Mouse (Mus musculus): Measurements from ENCODE around the gene Ccdc60.

Ccdc60 gene

GRCm38 (mm10) chr5:116271511-116272227, 17.1 kb downstream of the Ccdc60 start:
- DNase-seq (ENCODE audit: low spot score in 2 of 2) = no peak

DNA sequence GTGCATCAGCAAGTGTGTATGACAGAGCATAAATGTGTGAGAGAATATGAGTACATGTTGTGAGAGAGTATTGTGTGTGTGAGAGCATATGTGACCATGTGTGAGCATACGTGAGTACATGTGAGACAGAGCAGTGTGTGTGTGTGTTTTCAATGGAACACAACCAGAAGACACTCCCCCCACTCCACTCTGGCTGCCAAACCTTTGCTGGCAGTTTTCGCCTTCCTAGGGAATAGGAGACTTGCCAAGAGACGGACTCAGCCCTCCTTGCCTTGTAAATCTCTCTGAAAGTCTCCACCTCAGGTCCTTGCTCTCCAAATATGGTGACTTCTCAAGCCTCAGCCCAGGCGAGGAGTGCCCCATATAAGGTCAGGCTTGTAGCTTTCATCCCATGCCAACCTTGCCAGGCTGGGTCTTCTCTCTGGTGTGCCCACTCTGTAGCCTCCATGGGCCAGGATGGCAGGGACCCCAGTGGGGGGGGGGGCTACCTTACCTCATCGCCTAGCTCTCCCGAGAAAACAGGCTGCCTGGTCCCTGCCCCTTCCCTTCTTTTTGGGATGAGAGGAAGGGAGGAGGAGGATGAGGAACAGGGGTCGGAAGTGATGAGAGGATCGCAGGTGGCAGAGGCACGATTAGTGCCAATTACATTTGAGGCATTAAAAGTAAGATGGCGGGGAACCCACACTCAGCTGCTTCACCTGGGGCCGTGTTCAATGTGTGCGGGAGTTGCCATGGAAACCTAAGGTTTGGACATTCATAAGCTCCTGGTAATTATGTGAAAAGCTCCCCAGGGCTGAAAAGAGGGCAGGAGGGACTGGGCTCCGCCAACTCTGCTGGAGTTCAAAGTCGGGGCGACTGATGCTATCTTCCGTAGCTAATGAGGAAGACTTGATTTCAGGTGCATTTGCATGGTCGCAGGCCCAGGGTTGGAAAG, 19.3 kb downstream of the Ccdc60 start:
- DNase-seq (ENCODE audit: low spot score in 2 of 2) = peak in 1 of 2 experiments; percentile 6

GRCm38 (mm10) chr5:116262689-116263088, 26.1 kb downstream of the Ccdc60 start:
- no peak for DNase-seq (ENCODE audit: low spot score in 2 of 2)

DNA sequence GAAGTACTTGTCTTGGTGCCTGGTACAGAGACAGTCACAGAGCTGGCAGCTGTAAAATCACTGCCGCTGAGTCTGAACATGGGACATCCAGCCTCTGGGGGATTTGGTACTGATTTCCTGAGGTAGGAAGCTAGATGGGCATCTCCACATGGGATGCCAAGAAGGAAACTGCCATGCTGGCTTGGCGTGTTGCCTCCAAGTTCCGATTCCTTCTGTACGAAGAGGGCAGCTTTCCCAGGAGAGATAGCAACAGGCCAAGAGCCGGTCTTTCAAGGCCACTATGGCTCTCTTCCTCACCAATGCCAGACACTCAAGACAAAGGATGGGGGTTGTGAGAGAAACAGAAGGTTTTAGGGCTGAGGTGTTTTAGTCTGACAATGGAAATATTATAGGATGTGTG, 26.8 kb downstream of the Ccdc60 start:
- no peak for DNase-seq (ENCODE audit: low spot score in 2 of 2)

DNA sequence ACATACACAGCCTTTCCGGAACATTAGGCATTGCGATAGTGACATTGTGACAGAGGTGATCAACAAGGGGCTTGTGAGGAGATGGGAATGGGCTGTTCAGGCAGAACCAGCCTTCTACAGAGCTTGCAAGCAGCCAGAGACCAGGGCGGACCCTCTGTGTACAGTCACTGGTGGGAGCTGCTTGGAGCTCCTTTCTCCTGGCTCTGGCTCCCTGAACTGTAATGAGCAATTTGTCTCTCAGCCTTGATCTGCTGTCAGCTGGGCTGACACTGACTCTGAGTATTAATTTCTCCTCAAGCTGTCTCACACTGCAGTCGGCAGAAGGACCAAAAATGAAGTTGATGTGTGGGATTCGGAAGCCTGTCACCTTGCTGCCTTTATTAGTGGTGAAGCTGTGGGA, 28.4 kb downstream of the Ccdc60 start:
- DNase-seq (ENCODE audit: low spot score in 2 of 2) = no peak

- DNase-seq (ENCODE audit: low spot score in 2 of 2) = no peak
Measured at GRCm38 (mm10) chr5:116258321-116258860, 30.4 kb downstream of the Ccdc60 start.

- DNase-seq (ENCODE audit: low spot score in 2 of 2) = no peak
Measured at GRCm38 (mm10) chr5:116253914-116254313, 34.9 kb downstream of the Ccdc60 start.

- DNase-seq (ENCODE audit: low spot score in 2 of 2) = no peak
Measured at GRCm38 (mm10) chr5:116252186-116252585, 36.6 kb downstream of the Ccdc60 start.

DNA sequence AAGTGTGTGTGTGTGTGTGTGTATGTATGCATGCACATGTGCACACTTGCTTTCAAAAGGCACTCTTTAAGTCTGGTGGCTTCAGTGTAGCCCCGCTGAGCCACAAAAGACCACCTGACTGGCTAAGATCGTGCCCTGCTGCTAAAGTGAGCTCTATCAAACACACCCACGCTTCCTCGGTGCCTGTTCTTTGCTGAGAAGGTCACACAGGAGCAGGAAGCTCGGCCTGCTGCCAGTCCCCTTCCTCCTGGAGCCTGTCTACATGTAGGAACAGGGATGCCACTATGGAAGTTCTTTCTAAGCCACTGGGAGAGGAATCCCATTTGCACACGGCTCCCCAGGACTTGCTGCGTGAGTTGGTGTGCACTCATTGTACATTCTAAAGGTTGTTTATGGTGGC, 42.1 kb downstream of the Ccdc60 start:
- no peak for DNase-seq (ENCODE audit: low spot score in 2 of 2)

- no peak for DNase-seq (ENCODE audit: low spot score in 2 of 2)
Measured at GRCm38 (mm10) chr5:116244476-116244875, 44.3 kb downstream of the Ccdc60 start.

GRCm38 (mm10) chr5:116243622-116244021, 45.2 kb downstream of the Ccdc60 start:
- DNase-seq (ENCODE audit: low spot score in 2 of 2) = no peak

- peak in 1 of 2 experiments; percentile 22 for DNase-seq (ENCODE audit: low spot score in 2 of 2)
Measured at GRCm38 (mm10) chr5:116231841-116232643, 56.7 kb downstream of the Ccdc60 start.

GRCm38 (mm10) chr5:116228414-116228813, 60.4 kb downstream of the Ccdc60 start:
- no peak for DNase-seq (ENCODE audit: low spot score in 2 of 2)

DNA sequence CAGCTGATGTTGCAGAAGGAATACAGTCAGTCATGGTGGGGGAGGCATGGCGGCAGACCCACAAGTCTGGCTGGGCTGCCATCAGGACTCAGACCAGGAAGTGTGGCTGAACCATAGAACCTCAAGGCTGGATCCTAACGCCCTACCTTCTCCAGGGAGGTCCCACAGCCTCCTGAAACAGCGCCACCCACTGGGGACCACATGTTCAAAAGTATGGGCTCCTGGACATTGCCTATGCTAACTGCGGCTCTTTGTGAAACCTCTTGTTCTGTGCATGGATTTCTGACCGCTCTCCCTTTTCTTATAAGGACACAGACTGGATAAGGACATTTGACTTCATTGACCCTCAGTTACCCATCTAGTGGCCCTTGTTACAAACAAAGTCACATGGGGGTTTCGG, 64.8 kb downstream of the Ccdc60 start:
- DNase-seq (ENCODE audit: low spot score in 2 of 2) = no peak

DNA sequence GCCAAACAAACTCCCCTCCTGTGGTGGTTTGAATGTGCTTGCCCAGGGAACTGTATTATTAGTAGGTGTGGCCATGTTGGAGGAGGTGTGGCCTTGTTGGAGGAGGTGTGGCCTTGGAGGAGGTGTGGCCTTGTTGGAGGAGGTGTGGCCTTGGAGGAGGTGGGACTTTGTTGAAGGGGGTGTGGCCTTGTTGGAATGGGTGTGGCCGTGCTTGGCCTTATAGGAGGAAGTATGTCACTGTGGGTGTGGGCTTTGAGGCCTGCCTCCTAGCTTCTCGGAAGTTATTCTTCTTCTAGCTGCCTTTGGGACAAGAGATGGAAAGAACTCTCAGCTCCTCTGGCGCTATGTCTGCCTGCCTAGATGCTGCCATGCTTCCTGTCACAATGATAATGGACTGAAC, 66.9 kb downstream of the Ccdc60 start:
- no peak for DNase-seq (ENCODE audit: low spot score in 2 of 2)

GRCm38 (mm10) chr5:116219288-116219687, 69.5 kb downstream of the Ccdc60 start:
- DNase-seq (ENCODE audit: low spot score in 2 of 2) = no peak

DNA sequence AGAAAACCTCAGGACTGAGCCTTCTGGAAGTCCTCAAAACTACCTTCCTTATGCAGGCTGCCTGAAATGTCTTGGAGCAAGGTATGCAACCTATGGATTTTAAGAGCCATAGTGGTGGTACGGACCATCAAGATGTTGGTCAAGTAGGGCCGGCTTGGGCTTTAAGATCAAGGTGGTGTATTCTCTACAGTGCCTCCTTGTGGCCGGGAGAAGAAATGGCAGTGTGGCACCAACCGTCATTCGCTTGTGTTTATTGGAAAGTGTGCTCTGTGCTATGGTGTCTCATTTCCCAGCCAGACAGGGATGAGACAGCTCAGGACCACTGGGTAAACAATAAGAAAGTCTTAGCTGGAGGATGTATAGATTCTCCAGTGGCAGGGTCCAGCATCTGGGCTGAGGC, 76.1 kb downstream of the Ccdc60 start:
- DNase-seq (ENCODE audit: low spot score in 2 of 2) = no peak

DNA sequence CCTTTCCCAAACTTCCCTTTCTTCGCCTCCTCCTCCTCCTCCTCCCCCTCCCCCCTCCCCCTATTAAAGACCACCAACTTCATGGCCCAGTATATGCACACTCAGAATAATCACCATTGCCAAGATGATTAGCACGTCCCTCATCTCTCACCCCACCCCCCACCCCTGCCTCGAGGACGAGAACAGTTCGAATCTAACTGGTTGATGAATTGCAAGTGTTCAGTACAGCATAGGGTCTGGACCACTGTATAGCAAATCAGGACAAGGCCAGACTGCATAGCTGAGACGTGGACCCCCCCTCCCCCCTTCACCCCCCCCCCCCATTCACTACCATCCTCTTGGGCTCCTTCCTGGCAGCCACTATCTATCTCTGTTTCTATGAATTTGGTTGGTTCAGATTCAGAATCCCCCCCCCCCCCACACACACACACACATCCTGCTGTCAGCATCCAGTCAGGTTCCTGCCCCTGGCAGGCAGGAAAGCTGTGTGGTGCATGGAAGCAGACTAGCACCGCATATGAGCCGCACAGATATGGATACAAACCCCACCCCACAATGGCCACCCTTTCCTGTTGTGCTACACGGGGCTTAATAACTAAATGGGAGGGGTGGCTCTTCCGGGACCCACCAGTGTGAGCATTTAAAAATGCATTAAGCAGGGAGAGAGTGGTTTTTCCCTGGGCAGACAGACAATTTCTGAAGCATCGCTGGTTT, 79.2 kb downstream of the Ccdc60 start:
- DNase-seq (ENCODE audit: low spot score in 2 of 2) = no peak

GRCm38 (mm10) chr5:116208741-116209368, 79.9 kb downstream of the Ccdc60 start:
- no peak for DNase-seq (ENCODE audit: low spot score in 2 of 2)

GRCm38 (mm10) chr5:116202692-116203091, 86.1 kb downstream of the Ccdc60 start:
- no peak for DNase-seq (ENCODE audit: low spot score in 2 of 2)

GRCm38 (mm10) chr5:116194499-116194898, 94.3 kb downstream of the Ccdc60 start:
- no peak for DNase-seq (ENCODE audit: low spot score in 2 of 2)
